Mouse (Mus musculus): Measurements from ENCODE around the gene Esp22. TPM values are rescaled to one million over a fixed set of nuclear protein-coding genes. Genes with fewer than 3 reads are reported as not detected.
"Not testable (repeated sequence)": the region's sequence is repeated elsewhere in the genome, so short reads cannot be mapped to it uniquely, and the experiment has no call there.

The Esp22 gene
- not detected in 3 replicates for total RNA-seq (2017)

DNA sequence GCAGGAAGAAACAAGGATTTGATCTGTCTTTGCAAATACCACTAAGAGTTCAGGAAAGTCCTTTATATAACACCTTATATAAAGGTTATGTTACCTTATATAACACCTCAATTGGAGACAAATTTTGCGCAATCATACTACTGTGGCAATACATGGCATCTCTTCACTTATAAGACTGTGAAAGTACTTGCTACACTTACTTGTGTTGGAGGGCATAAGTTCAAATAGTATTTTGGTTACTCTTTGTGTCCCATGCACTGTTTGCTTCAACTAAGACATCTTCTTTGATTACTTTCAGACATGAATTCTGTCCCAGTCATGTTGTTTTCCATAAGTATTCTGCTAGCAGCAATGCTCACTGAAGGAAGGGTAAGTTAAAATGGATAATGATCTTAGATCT, at the start of gene Esp22:
Esp22 (plus strand) TSS at position 301 of the 400 bp plus-strand sequence.
- ATAC-seq (replicated peaks; ENCODE audit: insufficient number of reproducible peaks, low FRiP score, low TSS enrichment, poor library complexity, severe bottlenecking) = no peak

- no peak for ATAC-seq (replicated peaks; ENCODE audit: insufficient number of reproducible peaks, low FRiP score, low TSS enrichment, poor library complexity, severe bottlenecking)
Measured at GRCm38 (mm10) chr17:39063641-39064040, 31.5 kb upstream of the Esp22 start.

- no peak for ATAC-seq (replicated peaks; ENCODE audit: insufficient number of reproducible peaks, low FRiP score, low TSS enrichment, poor library complexity, severe bottlenecking)
Measured at GRCm38 (mm10) chr17:39076937-39077336, 18.2 kb upstream of the Esp22 start, which contains the start of gene Esp23. TSS of gene Esp23 (minus strand) at chr17:39077037.

- ATAC-seq (replicated peaks; ENCODE audit: insufficient number of reproducible peaks, low FRiP score, low TSS enrichment, poor library complexity, severe bottlenecking) = not testable (repeated sequence)
Measured at GRCm38 (mm10) chr17:39107126-39107525, 12.0 kb downstream of the Esp22 start.

- not testable (repeated sequence) for ATAC-seq (replicated peaks; ENCODE audit: insufficient number of reproducible peaks, low FRiP score, low TSS enrichment, poor library complexity, severe bottlenecking)
Measured at GRCm38 (mm10) chr17:39129156-39129555, 34.0 kb downstream of the Esp22 start.

Other genes with a start within 250 kb of the Esp22 start
- gene Esp24, start 58.6 kb upstream of the Esp22 start, total RNA-seq (2017) = not detected in 3 replicates
- not detected in 3 replicates for gene Gm21903, start 52.0 kb upstream of the Esp22 start, total RNA-seq (2017)
- not detected in 3 replicates for gene Esp23, start 18.3 kb upstream of the Esp22 start, total RNA-seq (2017)

All from monocyte, adult 5-6 weeks (primary cell).